Mouse (Mus musculus) midbrain, embryonic 11.5 days (tissue): ENCODE measurements around the gene Ngb. TPM values are rescaled to one million over a fixed set of nuclear protein-coding genes. Genes with fewer than 3 reads are reported as not detected.

Experiments used
- ATAC-seq: fragments of 200-750 bp; cut with Nextera tagmentation; 2 replicates; pipeline ENCODE4 v1.8.0; 2017; ENCODE audit warnings: moderate TSS enrichment, moderate library complexity; ENCODE audit not compliant: low FRiP score
- DNase-seq: peaks from one replicate; pipeline ENCODE4 v3.0.0; 2015; ENCODE audit warnings: low spot score; ENCODE audit errors: missing footprints
- H3K27ac ChIP-seq: fragments of 300-500 bp; sonication (generic); 2 replicates; pipeline ENCODE4 v1.5.1; 2014; ENCODE audit warnings: low read depth, low read length
- H3K27me3 ChIP-seq: fragments of 300-500 bp; sonication (generic); 2 replicates; pipeline ENCODE4 v1.6.1; 2014; ENCODE audit warnings: mild to moderate bottlenecking, low read length, moderate library complexity, mixed read lengths; ENCODE audit not compliant: control insufficient read depth, insufficient read depth
- H3K36me3 ChIP-seq: fragments of 300-500 bp; sonication (generic); 2 replicates; pipeline ENCODE4 v1.6.1; 2014; ENCODE audit warnings: mild to moderate bottlenecking, low read length, moderate library complexity, mixed read lengths; ENCODE audit not compliant: control insufficient read depth, insufficient read depth
- H3K4me1 ChIP-seq: fragments of 300-500 bp; sonication (generic); 2 replicates; pipeline ENCODE4 v1.6.1; 2014; ENCODE audit warnings: low read length; ENCODE audit not compliant: control insufficient read depth, insufficient read depth
- H3K4me2 ChIP-seq: fragments of 300-500 bp; sonication (generic); 2 replicates; pipeline ENCODE4 v1.6.1; 2014; ENCODE audit warnings: mild to moderate bottlenecking, moderate library complexity
- H3K4me3 ChIP-seq: fragments of 300-500 bp; sonication (generic); 2 replicates; pipeline ENCODE4 v1.5.1; 2014; ENCODE audit warnings: low read depth, low read length
- H3K9ac ChIP-seq: fragments of 300-500 bp; sonication (generic); 2 replicates; pipeline ENCODE4 v1.6.1; 2014; ENCODE audit warnings: low read length
- H3K9me3 ChIP-seq: fragments of 300-500 bp; sonication (generic); 2 replicates; pipeline ENCODE4 v1.6.1; 2016; ENCODE audit warnings: low read length; ENCODE audit not compliant: control insufficient read depth
- WGBS: fragments of 180-500 bp; shearing (Covaris S2); extraction: QIAGEN DNeasy Blood & Tissue Kit; methylation state at CpG from one replicate; pipeline ENCODE4 v1.1.7; 2014; 5-methylcytosine and 5-hydroxymethylcytosine counted together
- polyA plus RNA-seq: library from polyadenylated mRNA; unstranded; fragments of >200 nt; fragmentation: Nextera tagmentation; extraction: Ambion mirVana; gene quantifications from 2 replicates; pipeline ENCODE4 v1.2.1, GENCODE M21; 2014

The Ngb gene
- polyA plus RNA-seq, 1 experiment from 2014 or later, result 0.33 TPM

GRCm38 (mm10) chr12:87088331-87088730, 14.0 kb downstream of the Ngb start:
- no peaks in the 10 kb centered on the region for H3K4me1 ChIP-seq
- no peaks in the 10 kb centered on the region for H3K9me3 ChIP-seq
- H3K4me2 ChIP-seq, result no peak overlapping the region
- ATAC-seq (no peak), DNase-seq (no peak)
- no peak overlapping the region for H3K4me3 ChIP-seq
- H3K27ac ChIP-seq, result no peak overlapping the region
- no peak overlapping the region for H3K9ac ChIP-seq
- no peaks in the 10 kb centered on the region for H3K27me3 ChIP-seq
- 44% methylated on average over 4 of the region's 4 CpGs for WGBS
- H3K36me3 ChIP-seq, result no peaks in the 10 kb centered on the region

- DNase-seq (no peak), ATAC-seq (no peak)
- Histone ChIP-seq H3K9me3 (no peaks in the 10 kb centered on the region), H3K9ac (no peak overlapping the region), H3K4me2 (no peak overlapping the region), H3K36me3 (no peaks in the 10 kb centered on the region), H3K4me1 (no peaks in the 10 kb centered on the region), H3K27me3 (no peaks in the 10 kb centered on the region), H3K4me3 (no peak overlapping the region), H3K27ac (no peak overlapping the region)
- WGBS, result 66% methylated on average over 7 of the region's 7 CpGs
Observed at GRCm38 (mm10) chr12:87087236-87087635, 15.1 kb downstream of the Ngb start.

- Histone ChIP-seq H3K9me3 (no peaks in the 10 kb centered on the region), H3K27me3 (no peaks in the 10 kb centered on the region), H3K4me1 (no peaks in the 10 kb centered on the region), H3K9ac (no peak overlapping the region), H3K27ac (no peak overlapping the region), H3K36me3 (no peaks in the 10 kb centered on the region), H3K4me2 (no peak overlapping the region), H3K4me3 (no peak overlapping the region)
- WGBS, result 80% methylated on average over 8 of the region's 8 CpGs
- DNase-seq (no peak), ATAC-seq (no peak)
Observed at GRCm38 (mm10) chr12:87082797-87083196, 19.5 kb downstream of the Ngb start.

- H3K9me3 ChIP-seq, result no peaks in the 10 kb centered on the region
- H3K4me3 ChIP-seq, result no peak overlapping the region
- H3K9ac ChIP-seq, result no peak overlapping the region
- H3K36me3 ChIP-seq, result no peaks in the 10 kb centered on the region
- no peak overlapping the region for H3K4me2 ChIP-seq
- WGBS, result 84% methylated on average over 2 of the region's 2 CpGs
- no peaks in the 10 kb centered on the region for H3K4me1 ChIP-seq
- H3K27ac ChIP-seq, result no peak overlapping the region
- DNase-seq (no peak), ATAC-seq (no peak)
- H3K27me3 ChIP-seq, result no peaks in the 10 kb centered on the region
Observed at GRCm38 (mm10) chr12:87076610-87077009, 25.7 kb downstream of the Ngb start.

GRCm38 (mm10) chr12:87070520-87070919, 31.8 kb downstream of the Ngb start:
- no peak for ATAC-seq
- Histone ChIP-seq H3K36me3 (no peaks in the 10 kb centered on the region), H3K4me2 (no peak overlapping the region), H3K4me1 (no peaks in the 10 kb centered on the region), H3K9me3 (no peaks in the 10 kb centered on the region), H3K27ac (no peak overlapping the region), H3K9ac (no peak overlapping the region), H3K4me3 (no peak overlapping the region), H3K27me3 (no peaks in the 10 kb centered on the region)
- WGBS, result 80% methylated on average over 5 of the region's 5 CpGs
- no peak for DNase-seq

- H3K9ac ChIP-seq, result no peak overlapping the region
- H3K27ac ChIP-seq, result no peak overlapping the region
- no peaks in the 10 kb centered on the region for H3K4me1 ChIP-seq
- no peak overlapping the region for H3K4me2 ChIP-seq
- no peaks in the 10 kb centered on the region for H3K9me3 ChIP-seq
- no peak overlapping the region for H3K4me3 ChIP-seq
- DNase-seq, result no peak
- no peak for ATAC-seq
- WGBS, result 86% methylated on average over 5 of the region's 5 CpGs
- no peaks in the 10 kb centered on the region for H3K36me3 ChIP-seq
- H3K27me3 ChIP-seq, result no peaks in the 10 kb centered on the region
Observed at GRCm38 (mm10) chr12:87066429-87066828, 35.9 kb downstream of the Ngb start.

- Histone ChIP-seq H3K27me3 (no peaks in the 10 kb centered on the region), H3K27ac (no peak overlapping the region), H3K4me3 (no peak overlapping the region), H3K4me1 (no peaks in the 10 kb centered on the region), H3K4me2 (no peak overlapping the region), H3K9ac (no peak overlapping the region), H3K36me3 (no peaks in the 10 kb centered on the region), H3K9me3 (no peaks in the 10 kb centered on the region)
- no peak for ATAC-seq
- DNase-seq, result no peak
- 91% methylated on average over 11 of the region's 11 CpGs for WGBS
Observed at GRCm38 (mm10) chr12:87065446-87065845, 36.9 kb downstream of the Ngb start.

GRCm38 (mm10) chr12:87057066-87057465, 45.3 kb downstream of the Ngb start:
- Histone ChIP-seq H3K27me3 (no peaks in the 10 kb centered on the region; the same call in 1 of the 2 replicates), H3K4me2 (no peak overlapping the region), H3K36me3 (no peaks in the 10 kb centered on the region), H3K9ac (no peak overlapping the region), H3K27ac (no peak overlapping the region), H3K4me1 (no peaks in the 10 kb centered on the region), H3K4me3 (no peak overlapping the region), H3K9me3 (no peaks in the 10 kb centered on the region)
- WGBS, result 69% methylated on average over 17 of the region's 17 CpGs
- DNase-seq, result no peak
- ATAC-seq, result no peak

GRCm38 (mm10) chr12:87054873-87055272, 47.5 kb downstream of the Ngb start:
- no peak overlapping the region for H3K4me3 ChIP-seq
- no peak overlapping the region for H3K27ac ChIP-seq
- 79% methylated on average over 7 of the region's 7 CpGs for WGBS

More at GRCm38 (mm10) chr12:87054873-87055272, 47.5 kb downstream of the Ngb start:
- Histone ChIP-seq H3K36me3 (no peaks in the 10 kb centered on the region), H3K4me1 (no peaks in the 10 kb centered on the region), H3K4me2 (no peak overlapping the region), H3K9me3 (no peaks in the 10 kb centered on the region), H3K27me3 (no peaks in the 10 kb centered on the region; the same call in 1 of the 2 replicates), H3K9ac (no peak overlapping the region)
- DNase-seq (no peak), ATAC-seq (no peak)
